Mouse (Mus musculus) E14TG2a.4 (cell line): ENCODE measurements at regions not wholly inside any gene's neighbourhood (a gene's known extent, or its start where the extent isn't known, plus 50 kb on each side); places are given as distances from the start of the nearest gene placed in this dataset.

Experiments
- H3K27me3 ChIP-seq: 2 replicates; pipeline ENCODE4 v1.6.1; 2014; ENCODE audit warnings: low read length, control low read depth; ENCODE audit not compliant: insufficient read depth
- H3K36me3 ChIP-seq: 2 replicates; pipeline ENCODE4 v1.6.1; 2014; ENCODE audit warnings: low read length, control low read depth; ENCODE audit not compliant: insufficient read depth
- H3K4me1 ChIP-seq: replicated peaks from 2 replicates; pipeline ENCODE4 v1.6.1; 2014; ENCODE audit warnings: low read depth, low read length, control low read depth
- H3K4me3 ChIP-seq: replicated peaks from 2 replicates; pipeline ENCODE4 v1.5.1; 2014; ENCODE audit warnings: mild to moderate bottlenecking, low read length
- H3K9me3 ChIP-seq: 2 replicates; pipeline ENCODE4 v1.6.1; 2014; ENCODE audit warnings: low read length, control low read depth
- CTCF ChIP-seq: conservative IDR thresholded peaks from 2 replicates; pipeline ENCODE4 v1.5.1; 2014; ENCODE audit warnings: low read length
- NANOG ChIP-seq: IDR thresholded peaks from 2 replicates; pipeline ENCODE4 v1.6.1; 2014; ENCODE audit warnings: borderline replicate concordance, low read length, mixed read lengths
- POU5F1 ChIP-seq: IDR thresholded peaks from 2 replicates; pipeline ENCODE4 v1.6.1; 2014; ENCODE audit warnings: low read length, borderline replicate concordance

DNA sequence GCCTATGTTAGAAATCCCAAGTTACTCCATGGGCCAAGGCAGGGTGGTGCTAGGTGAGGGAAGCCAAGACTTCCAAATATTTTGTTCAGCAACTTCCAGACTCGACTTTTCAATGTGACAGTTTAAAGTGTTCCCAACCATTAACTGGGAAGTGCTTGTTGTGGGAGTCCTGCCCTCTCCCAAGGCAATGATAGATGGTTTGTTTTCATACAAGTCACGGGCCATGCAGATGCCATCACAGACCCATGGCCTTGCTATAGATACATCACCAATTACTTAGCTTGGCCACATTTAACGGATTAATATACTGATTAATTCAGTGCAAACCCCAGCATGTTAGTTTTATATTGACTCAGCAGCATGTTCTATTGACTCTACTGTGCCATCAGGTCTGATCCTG is 108.1 kb upstream of the Thumpd2 start:
- TF ChIP-seq CTCF = no peak
- TF ChIP-seq NANOG = no peak
- TF ChIP-seq POU5F1 = no peak
- Histone ChIP-seq H3K36me3 (no peaks in the 10 kb centered on the region), H3K4me3 (no peak overlapping the region), H3K9me3 (peaks cover 14% of the 10 kb centered on the region; the same call in 1 of the 2 replicates), H3K4me1 (no peaks in the 10 kb centered on the region), H3K27me3 (no peaks in the 10 kb centered on the region)

- Histone ChIP-seq H3K9me3 (peaks cover 35% of the 10 kb centered on the region), H3K27me3 (no peaks in the 10 kb centered on the region), H3K36me3 (no peaks in the 10 kb centered on the region), H3K4me1 (no peaks in the 10 kb centered on the region), H3K4me3 (no peak overlapping the region)
- TF ChIP-seq NANOG (no peak), CTCF (no peak), POU5F1 (no peak)
Measured at GRCm38 (mm10) chr17:81169118-81169517, 104.2 kb upstream of the Thumpd2 start.

DNA sequence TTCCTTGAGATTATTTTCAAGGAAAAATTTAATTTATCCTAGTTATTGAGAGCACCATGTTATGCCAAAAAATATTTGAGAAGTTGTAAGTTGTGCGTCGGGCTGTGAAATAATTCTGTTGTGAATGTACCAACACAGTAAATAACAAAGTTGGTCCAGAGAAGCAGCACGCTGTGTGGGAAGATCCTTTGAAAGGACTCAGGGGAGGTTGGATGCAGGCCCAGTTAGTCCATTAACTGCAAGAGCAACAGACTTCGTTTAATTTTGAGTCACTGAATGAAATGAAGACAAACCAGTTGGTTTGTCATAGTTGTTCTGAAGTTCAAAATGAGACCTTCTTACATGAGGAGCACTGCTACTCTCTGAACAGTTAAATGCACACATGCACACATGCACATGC is 85.8 kb upstream of the Thumpd2 start:
- H3K36me3 ChIP-seq = no peaks in the 10 kb centered on the region
- H3K27me3 ChIP-seq = no peaks in the 10 kb centered on the region
- TF ChIP-seq CTCF (no peak), POU5F1 (no peak), NANOG (no peak)
- no peak overlapping the region for H3K4me3 ChIP-seq
- H3K4me1 ChIP-seq = no peaks in the 10 kb centered on the region
- peaks cover 6% of the 10 kb centered on the region; the same call in 1 of the 2 replicates for H3K9me3 ChIP-seq

GRCm38 (mm10) chr17:81134702-81135101 is 69.8 kb upstream of the Thumpd2 start:
- no peaks in the 10 kb centered on the region for H3K4me1 ChIP-seq
- TF ChIP-seq CTCF (no peak), POU5F1 (no peak), NANOG (no peak)
- no peaks in the 10 kb centered on the region for H3K27me3 ChIP-seq
- H3K9me3 ChIP-seq = no peaks in the 10 kb centered on the region
- no peak overlapping the region for H3K4me3 ChIP-seq
- H3K36me3 ChIP-seq = no peaks in the 10 kb centered on the region

- TF ChIP-seq NANOG (no peak), POU5F1 (no peak), CTCF (no peak)
- H3K9me3 ChIP-seq = no peaks in the 10 kb centered on the region
- H3K27me3 ChIP-seq = no peaks in the 10 kb centered on the region
- no peaks in the 10 kb centered on the region for H3K4me1 ChIP-seq
- no peak overlapping the region for H3K4me3 ChIP-seq
- H3K36me3 ChIP-seq = no peaks in the 10 kb centered on the region
Measured at GRCm38 (mm10) chr17:81133227-81133626, 68.3 kb upstream of the Thumpd2 start.
